Mouse (Mus musculus) midbrain, embryonic 10.5 days (tissue): ENCODE data around the gene Gnaz. TPM values are rescaled to one million over a fixed set of nuclear protein-coding genes. Genes with fewer than 3 reads are reported as not detected.

Source experiments
- DNase-seq: peaks from one replicate; pipeline ENCODE4 v3.0.0-alpha.2; 2017; ENCODE audit warnings: low spot score
- H3K27ac ChIP-seq: fragments of 300-500 bp; sonication (generic); replicated peaks from 2 replicates; pipeline ENCODE4 v1.5.1; 2016; ENCODE audit warnings: mild to moderate bottlenecking
- H3K27me3 ChIP-seq: fragments of 300-500 bp; sonication (generic); 2 replicates; pipeline ENCODE4 v1.6.1; 2016; ENCODE audit warnings: low read depth, mild to moderate bottlenecking; ENCODE audit not compliant: poor library complexity, severe bottlenecking
- H3K36me3 ChIP-seq: fragments of 300-500 bp; sonication (generic); 2 replicates; pipeline ENCODE4 v1.6.1; 2016; ENCODE audit warnings: mild to moderate bottlenecking, moderate library complexity
- H3K4me1 ChIP-seq: fragments of 300-500 bp; sonication (generic); 2 replicates; pipeline ENCODE4 v1.6.1; 2016
- H3K4me3 ChIP-seq: fragments of 300-500 bp; sonication (generic); 2 replicates; pipeline ENCODE4 v1.5.1; 2016; ENCODE audit warnings: mild to moderate bottlenecking, moderate library complexity
- H3K9me3 ChIP-seq: fragments of 300-500 bp; sonication (generic); replicated peaks from 2 replicates; pipeline ENCODE4 v1.6.1; 2016; ENCODE audit warnings: mild to moderate bottlenecking
- WGBS: fragments of 180-500 bp; shearing (Covaris S2); methylation state at CpG from one replicate; pipeline ENCODE4 v1.1.7; 2016; 5-methylcytosine and 5-hydroxymethylcytosine counted together
- polyA plus RNA-seq: library from polyadenylated mRNA; unstranded; fragments of >200 nt; fragmentation: Nextera tagmentation; extraction: Ambion mirVana; gene quantifications from 2 replicates; pipeline ENCODE4 v1.2.1, GENCODE M21; 2016

Gnaz gene
- polyA plus RNA-seq, 1 experiment from 2014 or later: 7.6 TPM

DNA sequence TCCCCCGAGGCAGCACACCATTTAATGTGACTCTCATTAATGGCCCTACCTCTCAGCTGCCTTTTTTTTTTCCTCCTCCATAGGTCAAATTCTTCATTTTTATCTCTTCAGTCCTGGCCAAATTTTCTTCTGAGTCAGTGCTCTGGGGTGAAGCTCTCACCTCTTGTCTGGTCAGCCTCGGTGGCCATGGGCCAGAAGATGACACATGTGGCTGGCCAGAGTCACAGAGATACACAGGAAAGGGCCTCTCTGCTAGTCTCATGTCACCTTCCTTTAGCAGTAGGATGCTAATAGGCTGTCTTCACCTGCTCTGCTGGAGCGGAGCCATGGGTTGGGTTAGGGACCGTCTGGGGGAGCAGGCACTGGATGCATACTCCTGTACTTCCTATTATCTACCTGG lies 11.1 kb downstream of the Gnaz start:
- no peak overlapping the region for H3K4me3 ChIP-seq
- WGBS: 86% methylated on average over 4 of the region's 4 CpGs
- H3K27me3 ChIP-seq: no peaks in the 10 kb centered on the region
- DNase-seq: no peak
- peaks cover 24% of the 10 kb centered on the region for H3K4me1 ChIP-seq
- H3K9me3 ChIP-seq: no peaks in the 10 kb centered on the region
- H3K36me3 ChIP-seq: 0 out of 2 replicates have a peak, but pooled peaks cover 3% of the 10 kb centered on the region
- H3K27ac ChIP-seq: no peak overlapping the region

GRCm38 (mm10) chr10:74981159-74981558 lies 14.2 kb downstream of the Gnaz start:
- no peaks in the 10 kb centered on the region for H3K9me3 ChIP-seq
- H3K27me3 ChIP-seq: no peaks in the 10 kb centered on the region
- 92% methylated on average over 12 of the region's 12 CpGs for WGBS
- H3K4me1 ChIP-seq: peaks cover 18% of the 10 kb centered on the region
- H3K36me3 ChIP-seq: 0 out of 2 replicates have a peak, but pooled peaks cover 3% of the 10 kb centered on the region
- H3K27ac ChIP-seq: no peak overlapping the region
- no peak for DNase-seq
- H3K4me3 ChIP-seq: no peak overlapping the region

DNA sequence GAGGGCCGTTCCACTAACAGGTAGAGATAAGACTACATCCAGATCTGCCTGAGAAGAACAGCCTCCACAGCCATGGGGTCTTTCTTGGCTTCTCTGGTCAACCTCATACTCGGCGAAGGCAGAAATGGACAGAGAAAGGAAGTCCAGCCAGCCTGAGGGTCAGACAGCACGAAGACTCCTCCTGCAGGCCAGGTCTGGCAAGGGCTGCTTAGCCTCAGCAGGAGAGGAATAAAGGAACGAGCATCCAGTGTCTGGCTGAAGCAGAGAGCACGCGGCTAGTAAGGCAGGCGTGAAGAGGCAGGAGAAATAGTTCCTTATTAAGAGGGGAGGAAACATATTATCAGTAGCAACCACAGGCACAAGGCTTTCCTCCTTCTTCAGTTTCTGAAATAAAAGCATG lies 16.2 kb downstream of the Gnaz start:
- H3K36me3 ChIP-seq: 0 out of 2 replicates have a peak, but pooled peaks cover 3% of the 10 kb centered on the region
- WGBS: 74% methylated on average over 8 of the region's 8 CpGs

GRCm38 (mm10) chr10:74987698-74988470 lies 20.9 kb downstream of the Gnaz start:
- Histone ChIP-seq H3K27ac (no peak overlapping the region), H3K36me3 (peaks cover 19% of the 10 kb centered on the region), H3K4me1 (peaks cover 15% of the 10 kb centered on the region), H3K27me3 (peaks cover 13% of the 10 kb centered on the region; the same call in 1 of the 2 replicates), H3K4me3 (no peak overlapping the region), H3K9me3 (peaks cover 3% of the 10 kb centered on the region; the same call in 1 of the 2 replicates)
- 82% methylated on average over 14 of the region's 14 CpGs for WGBS
- no peak for DNase-seq

More for the DNA sequence above, 16.2 kb downstream of the Gnaz start:
- no peaks in the 10 kb centered on the region for H3K9me3 ChIP-seq
- no peaks in the 10 kb centered on the region for H3K27me3 ChIP-seq
- no peak overlapping the region for H3K4me3 ChIP-seq
- peaks cover 7% of the 10 kb centered on the region; the same call in 1 of the 2 replicates for H3K4me1 ChIP-seq
- DNase-seq: no peak
- H3K27ac ChIP-seq: no peak overlapping the region

DNA sequence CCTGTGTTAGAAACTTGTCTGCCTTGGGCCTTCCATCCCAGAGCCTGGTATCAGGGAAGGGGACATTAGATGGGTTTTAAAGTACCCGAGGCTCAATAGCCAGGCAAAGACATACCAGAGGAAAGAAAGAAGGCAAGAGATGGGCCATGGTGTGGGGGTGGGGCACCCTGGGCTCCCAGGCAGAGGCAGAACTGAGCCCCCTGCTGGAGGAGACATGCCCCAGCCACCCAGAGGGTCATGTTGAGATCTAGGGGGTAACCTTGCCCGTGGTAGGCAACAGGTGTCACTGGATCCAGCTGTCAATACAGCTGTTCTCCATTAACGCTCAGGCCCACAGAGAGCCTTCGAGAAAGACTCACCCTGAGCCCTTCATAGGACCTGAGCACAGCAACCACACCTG lies 22.8 kb downstream of the Gnaz start:
- WGBS: 86% methylated on average over 4 of the region's 4 CpGs
- peak overlapping the region; percentile 46; the same call in 1 of the 2 replicates for H3K27ac ChIP-seq
- H3K36me3 ChIP-seq: peaks cover 19% of the 10 kb centered on the region
- H3K4me3 ChIP-seq: no peak overlapping the region
- H3K27me3 ChIP-seq: peaks cover 28% of the 10 kb centered on the region
- peaks cover 23% of the 10 kb centered on the region for H3K4me1 ChIP-seq
- no peak for DNase-seq
- H3K9me3 ChIP-seq: peaks cover 3% of the 10 kb centered on the region; the same call in 1 of the 2 replicates

DNA sequence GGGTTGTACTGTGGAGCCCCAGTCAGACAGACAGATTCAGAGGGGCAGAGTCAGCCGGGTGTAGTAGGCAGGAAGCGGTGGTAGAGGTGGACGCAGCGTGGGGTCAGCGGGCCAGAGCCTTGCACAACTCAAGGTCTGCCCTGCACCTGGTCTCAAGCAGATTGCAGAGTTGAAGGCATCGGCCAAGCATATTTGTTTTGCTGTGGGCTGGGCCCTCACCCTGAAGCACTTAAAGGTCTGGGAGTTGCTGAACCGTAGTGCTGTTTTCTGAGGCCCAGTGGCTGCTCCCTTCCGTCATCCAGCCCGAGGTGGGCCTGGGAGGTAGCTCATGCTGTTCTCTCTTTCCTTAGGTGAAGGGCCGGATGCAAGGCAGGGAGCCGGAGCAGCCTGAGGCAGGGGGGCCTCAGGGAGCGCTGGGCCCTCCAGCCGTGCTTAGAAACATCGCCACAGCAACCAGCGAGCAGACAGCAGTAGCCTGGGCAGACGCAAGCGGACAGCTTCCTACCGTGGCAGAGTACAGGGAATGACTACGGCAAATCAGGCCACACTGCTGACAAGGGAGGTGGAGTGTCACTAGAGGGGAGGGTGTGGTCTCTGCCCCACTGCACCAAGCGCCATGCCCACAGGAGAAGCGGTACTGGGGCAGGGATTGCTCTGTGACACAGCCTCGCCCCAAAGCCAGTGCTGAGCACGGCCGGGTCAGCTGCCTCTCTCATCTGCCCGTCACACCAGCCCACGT lies 23.8 kb downstream of the Gnaz start:
- Histone ChIP-seq H3K27me3 (peaks cover 33% of the 10 kb centered on the region), H3K4me1 (peaks cover 32% of the 10 kb centered on the region), H3K27ac (peak overlapping the region; percentile 46), H3K9me3 (peaks cover 3% of the 10 kb centered on the region; the same call in 1 of the 2 replicates), H3K4me3 (peak overlapping the region; percentile 18), H3K36me3 (peaks cover 19% of the 10 kb centered on the region)
- WGBS: 42% methylated on average over 26 of the region's 26 CpGs
- no peak for DNase-seq

DNA sequence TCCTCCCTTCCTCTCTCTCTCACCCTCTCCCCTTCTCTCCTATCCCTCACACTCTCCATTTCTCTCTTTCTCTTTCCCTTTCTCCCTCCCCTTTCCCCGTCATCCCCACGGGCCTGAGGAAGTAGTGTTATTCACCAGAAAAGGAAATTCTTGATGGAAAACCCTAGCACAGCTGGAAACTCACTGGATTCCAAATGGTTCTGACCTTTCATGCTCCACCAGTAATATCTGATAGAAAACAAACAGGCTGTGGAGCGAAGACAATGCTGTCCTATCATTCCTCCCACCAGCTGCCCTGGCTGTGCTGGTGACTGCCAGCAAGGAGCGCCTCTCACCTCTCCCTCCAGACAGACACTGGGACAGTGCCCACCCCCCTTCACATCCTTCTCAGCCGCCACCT lies 27.9 kb downstream of the Gnaz start:
- 11% methylated on average over 5 of the region's 5 CpGs for WGBS
- H3K4me3 ChIP-seq: peak overlapping the region; percentile 48
- no peak for DNase-seq

GRCm38 (mm10) chr10:74995377-74995776 lies 28.4 kb downstream of the Gnaz start:
- Histone ChIP-seq H3K27me3 (peaks cover 33% of the 10 kb centered on the region), H3K4me1 (peaks cover 50% of the 10 kb centered on the region), H3K9me3 (peaks cover 3% of the 10 kb centered on the region; the same call in 1 of the 2 replicates), H3K36me3 (peaks cover 19% of the 10 kb centered on the region), H3K27ac (peak overlapping the region; percentile 79), H3K4me3 (peak overlapping the region; percentile 48)
- 2% methylated on average over 17 of the region's 17 CpGs for WGBS
- DNase-seq: peak; percentile 61

More for the DNA sequence above, 27.9 kb downstream of the Gnaz start:
- Histone ChIP-seq H3K9me3 (peaks cover 3% of the 10 kb centered on the region; the same call in 1 of the 2 replicates), H3K27me3 (peaks cover 33% of the 10 kb centered on the region), H3K4me1 (peaks cover 50% of the 10 kb centered on the region), H3K36me3 (peaks cover 19% of the 10 kb centered on the region), H3K27ac (peak overlapping the region; percentile 79)

- DNase-seq: no peak
- H3K36me3 ChIP-seq: no peaks in the 10 kb centered on the region
- H3K4me3 ChIP-seq: no peak overlapping the region
- 90% methylated on average over 8 of the region's 8 CpGs for WGBS
- no peak overlapping the region for H3K27ac ChIP-seq
- H3K9me3 ChIP-seq: no peaks in the 10 kb centered on the region
- peaks cover 29% of the 10 kb centered on the region for H3K4me1 ChIP-seq
- no peaks in the 10 kb centered on the region for H3K27me3 ChIP-seq
These were observed 34.4 kb downstream of the Gnaz start for GRCm38 (mm10) chr10:75001391-75001790.

- peaks cover 42% of the 10 kb centered on the region for H3K4me1 ChIP-seq
- H3K27ac ChIP-seq: no peak overlapping the region; the same call in 1 of the 2 replicates
- H3K27me3 ChIP-seq: 0 out of 2 replicates have a peak, but pooled peaks cover 5% of the 10 kb centered on the region
- no peak overlapping the region for H3K4me3 ChIP-seq
- 81% methylated on average over 3 of the region's 3 CpGs for WGBS
- H3K36me3 ChIP-seq: no peaks in the 10 kb centered on the region
- DNase-seq: no peak
- H3K9me3 ChIP-seq: no peaks in the 10 kb centered on the region
These were observed 37.1 kb downstream of the Gnaz start for GRCm38 (mm10) chr10:75004067-75004466.

DNA sequence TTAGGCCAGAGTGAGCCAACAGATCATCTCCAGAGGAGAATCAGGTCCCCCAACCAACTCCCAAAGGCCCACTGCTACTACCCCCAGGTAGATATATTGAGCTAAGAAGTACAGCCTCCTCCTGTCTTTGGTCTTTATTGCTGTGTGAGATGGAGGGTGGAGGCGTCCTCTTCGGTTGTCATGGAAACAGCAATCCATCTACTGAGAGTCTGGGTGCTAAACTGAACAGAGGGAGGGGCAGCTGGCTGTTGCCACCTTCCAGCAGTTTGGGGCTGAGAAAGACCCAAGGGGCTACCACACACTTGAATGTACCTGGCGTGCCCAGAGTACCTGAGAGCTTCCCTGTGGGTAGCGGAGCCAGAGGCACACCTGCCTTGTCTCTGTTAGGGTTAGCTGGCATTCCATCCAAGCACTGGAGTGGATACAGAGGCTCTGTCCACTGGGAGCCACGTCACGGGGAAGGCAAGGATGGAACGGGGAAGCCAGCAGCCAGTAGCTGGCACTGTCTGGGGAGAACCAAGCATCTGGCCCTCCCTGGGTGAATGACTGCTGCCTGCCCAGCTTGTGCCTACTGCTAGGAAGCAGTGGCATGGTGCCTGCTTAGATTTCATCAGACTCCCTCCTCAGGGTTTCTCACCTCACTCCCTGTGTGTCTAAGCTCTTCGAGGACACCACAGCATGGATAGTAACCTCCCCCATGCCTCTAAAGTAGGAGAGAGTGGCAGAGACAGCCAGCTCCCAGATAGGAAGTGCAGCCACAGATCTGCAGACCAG lies 40.1 kb downstream of the Gnaz start:
- Histone ChIP-seq H3K27me3 (0 out of 2 replicates have a peak, but pooled peaks cover 5% of the 10 kb centered on the region), H3K9me3 (no peaks in the 10 kb centered on the region), H3K36me3 (no peaks in the 10 kb centered on the region), H3K4me1 (peaks cover 25% of the 10 kb centered on the region), H3K4me3 (no peak overlapping the region), H3K27ac (peak overlapping the region; percentile 49)
- no peak for DNase-seq
- 59% methylated on average over 8 of the region's 8 CpGs for WGBS

GRCm38 (mm10) chr10:75010704-75011103 lies 43.7 kb downstream of the Gnaz start:
- Histone ChIP-seq H3K27ac (no peak overlapping the region), H3K4me1 (peaks cover 28% of the 10 kb centered on the region), H3K27me3 (0 out of 2 replicates have a peak, but pooled peaks cover 5% of the 10 kb centered on the region), H3K9me3 (no peaks in the 10 kb centered on the region), H3K36me3 (peaks cover 6% of the 10 kb centered on the region; the same call in 1 of the 2 replicates), H3K4me3 (no peak overlapping the region)
- WGBS: 90% methylated on average over 15 of the region's 15 CpGs
- DNase-seq: no peak
